Mouse (Mus musculus): ENCODE measurements around the gene Snd1.
A peak's percentile ranks its signal among the peaks of the same experiment; 100 is the strongest.

Snd1 gene

DNA sequence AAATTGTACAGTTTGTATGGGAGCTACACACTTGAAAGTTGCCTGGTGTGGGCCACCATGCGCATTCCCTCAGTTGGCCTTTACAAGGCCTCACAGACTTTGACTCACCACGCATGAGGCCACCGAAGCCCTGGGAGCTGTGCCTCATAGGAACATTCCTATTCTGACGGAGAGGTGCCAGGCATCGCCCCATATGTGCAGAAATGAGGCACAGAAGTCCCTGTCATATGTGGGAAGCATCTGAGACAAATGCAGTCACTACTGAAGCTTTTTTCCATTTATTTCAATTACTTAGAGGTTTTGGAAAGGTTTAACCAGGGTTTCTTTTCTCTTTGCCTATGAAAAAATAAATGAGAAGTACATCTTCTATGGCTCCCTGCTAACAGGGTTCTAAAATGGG lies 278.3 kb downstream of the Snd1 start:
- DNase-seq (ENCODE audit: low spot score in 2 of 2): no peak

DNA sequence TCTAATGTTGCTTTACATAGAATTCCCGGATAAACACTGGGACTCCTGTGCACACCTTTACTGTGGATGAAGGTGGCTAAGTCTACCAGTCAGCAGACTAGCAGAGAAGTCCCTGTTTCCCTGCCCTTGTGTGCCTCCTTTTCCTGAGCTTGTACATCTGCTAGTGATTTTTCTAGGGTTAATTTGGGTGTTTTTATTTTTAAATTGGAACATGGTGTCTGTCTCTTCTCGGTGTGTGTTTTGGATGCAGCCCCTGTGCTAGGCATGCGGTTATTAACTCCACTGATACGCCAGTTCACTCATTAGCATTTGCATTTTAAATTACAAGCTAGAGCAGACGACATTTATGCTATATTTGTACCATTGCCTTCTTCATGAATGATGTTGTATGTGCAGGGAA lies 278.7 kb downstream of the Snd1 start:
- no peak for DNase-seq (ENCODE audit: low spot score in 2 of 2)

DNA sequence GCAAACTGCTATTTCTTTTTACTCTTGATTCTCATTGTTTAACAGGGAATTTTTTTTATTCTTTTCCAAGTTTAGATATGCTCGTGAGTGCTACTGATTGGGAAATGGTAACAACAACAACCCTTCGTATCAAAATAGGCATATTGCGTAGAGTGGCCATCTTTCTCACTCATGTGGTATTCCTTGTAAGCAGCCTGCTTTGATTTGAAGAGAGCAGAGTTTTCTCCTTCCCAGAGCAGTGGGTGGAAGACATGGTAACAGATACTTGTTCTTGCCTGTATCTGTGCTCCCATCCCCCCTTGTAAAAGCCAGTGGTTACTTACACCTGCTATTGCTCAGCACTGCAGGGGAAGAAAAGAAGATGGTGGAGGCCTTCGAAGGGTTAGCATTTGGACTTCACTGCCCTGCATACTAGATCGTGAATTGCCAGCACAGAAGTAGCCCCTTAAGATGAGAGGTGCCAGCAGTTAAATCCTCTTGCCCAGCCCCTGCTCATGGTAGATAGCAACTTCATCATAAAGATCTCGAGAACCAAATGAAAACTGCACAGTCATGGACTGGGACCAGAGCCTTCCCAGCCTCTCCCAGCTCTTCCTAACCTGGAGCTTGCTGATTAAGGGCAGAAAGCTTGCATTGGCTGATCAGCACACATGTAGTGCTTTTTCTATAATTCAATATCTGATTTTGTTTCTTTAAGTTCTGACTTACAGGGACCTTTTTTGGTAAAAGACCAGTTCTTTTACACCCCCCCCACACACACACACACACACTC lies 279.4 kb downstream of the Snd1 start:
- no peak for DNase-seq (ENCODE audit: low spot score in 2 of 2)

DNA sequence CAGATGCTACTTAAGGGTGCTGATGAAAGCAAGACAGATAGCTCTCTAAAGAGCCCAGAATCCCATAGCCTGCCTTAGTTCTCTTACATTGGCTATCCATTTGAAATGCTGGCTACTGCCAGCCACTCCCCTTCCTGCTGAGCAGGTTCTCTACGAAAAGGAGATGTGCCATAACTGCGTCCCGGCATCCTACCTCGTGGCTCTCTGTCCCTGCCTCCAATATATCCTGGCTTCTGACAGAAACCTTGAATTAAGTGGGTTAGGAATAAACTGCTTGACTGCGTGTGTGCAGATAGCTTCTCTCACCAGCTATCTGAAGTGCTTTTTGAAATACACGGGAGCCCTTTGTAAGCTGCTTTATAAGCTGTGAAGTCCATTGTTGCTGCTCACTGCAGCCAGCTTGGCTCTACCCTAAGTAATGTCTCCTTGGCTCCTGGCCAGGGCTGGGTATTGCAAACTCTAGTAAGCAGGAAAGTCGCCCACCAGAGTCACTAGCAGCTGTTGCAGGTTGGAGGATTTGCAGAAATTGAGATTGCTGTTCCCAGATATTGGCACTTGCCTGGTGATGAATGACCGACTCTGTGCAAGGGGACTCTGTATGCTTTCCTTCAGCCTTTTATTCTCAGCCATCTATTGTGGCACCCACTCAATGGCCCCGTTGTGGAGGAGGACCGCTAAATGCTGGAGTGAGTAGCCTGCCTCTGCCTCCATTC lies 281.5 kb downstream of the Snd1 start:
- DNase-seq (ENCODE audit: low spot score in 2 of 2): no peak

DNA sequence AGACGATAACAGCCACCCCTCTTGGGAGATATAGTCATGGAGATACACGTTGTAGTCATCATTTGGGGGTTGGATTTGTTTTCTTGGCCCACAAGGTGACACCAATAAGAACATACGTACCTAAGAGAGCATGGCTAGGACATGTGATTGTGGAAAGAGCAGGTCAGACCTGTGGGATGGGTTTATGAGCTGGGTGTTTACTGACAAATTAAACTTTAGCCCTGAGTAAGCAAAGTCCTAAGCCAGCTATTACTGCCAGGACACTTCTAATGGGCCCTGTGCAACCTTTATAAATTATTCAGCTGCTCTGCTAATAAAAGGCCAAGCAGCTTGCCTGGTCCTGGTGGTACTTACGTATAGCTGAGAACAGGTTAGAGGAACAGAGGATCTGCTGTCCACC lies 283.4 kb downstream of the Snd1 start:
- peak in 1 of 2 experiments; percentile 46 for DNase-seq (ENCODE audit: low spot score in 2 of 2)

DNA sequence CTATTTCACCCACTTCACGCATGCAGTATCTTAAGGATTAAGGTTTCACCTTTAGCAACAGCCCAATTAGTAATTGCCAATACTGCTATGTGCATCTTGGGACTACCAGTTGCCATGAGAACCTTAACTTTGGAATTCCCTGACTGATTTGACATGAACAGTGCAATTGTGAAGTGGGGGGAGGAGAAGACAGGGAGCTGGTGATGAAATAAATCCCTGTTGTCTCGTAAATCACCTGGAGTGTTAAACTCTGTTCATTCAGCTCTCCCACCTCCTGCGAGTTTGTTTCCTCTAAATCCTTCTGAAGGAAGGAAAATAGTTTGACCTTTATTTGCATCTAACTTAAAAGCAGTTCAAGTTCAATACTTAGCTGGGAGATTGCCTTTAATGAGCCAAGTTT lies 286.8 kb downstream of the Snd1 start:
- DNase-seq (ENCODE audit: low spot score in 2 of 2): no peak

DNA sequence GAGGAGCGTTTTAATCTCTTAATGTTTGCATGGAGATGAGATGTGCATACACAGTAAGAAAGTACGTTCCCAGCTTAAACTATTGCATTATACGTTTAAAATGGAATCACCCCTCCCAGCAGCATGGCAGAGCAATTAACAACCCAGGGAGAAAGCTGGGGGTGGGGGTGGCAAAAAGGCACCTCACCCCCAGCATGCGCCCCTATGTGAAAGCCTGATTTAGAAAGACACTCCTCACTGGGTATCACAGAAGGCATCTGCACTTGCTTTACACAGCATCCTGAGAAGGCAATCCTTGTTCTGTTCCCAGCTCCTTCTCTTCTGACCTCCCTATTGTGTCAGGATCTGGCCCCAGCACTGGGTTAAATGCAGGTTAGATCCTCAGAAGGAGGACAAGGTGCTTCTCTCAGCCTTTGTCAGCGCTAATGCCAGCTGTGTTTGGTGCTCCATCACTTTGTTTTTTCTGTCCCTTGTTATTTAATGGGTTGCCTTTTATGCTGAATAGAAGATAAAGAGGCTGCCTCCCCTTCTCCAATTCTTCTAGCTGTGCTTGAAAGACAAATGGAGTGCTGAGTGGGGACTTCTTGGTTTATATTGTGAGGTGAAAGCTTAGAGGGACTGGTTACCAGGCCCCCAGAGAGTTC lies 287.3 kb downstream of the Snd1 start:
- no peak for DNase-seq (ENCODE audit: low spot score in 2 of 2)

DNA sequence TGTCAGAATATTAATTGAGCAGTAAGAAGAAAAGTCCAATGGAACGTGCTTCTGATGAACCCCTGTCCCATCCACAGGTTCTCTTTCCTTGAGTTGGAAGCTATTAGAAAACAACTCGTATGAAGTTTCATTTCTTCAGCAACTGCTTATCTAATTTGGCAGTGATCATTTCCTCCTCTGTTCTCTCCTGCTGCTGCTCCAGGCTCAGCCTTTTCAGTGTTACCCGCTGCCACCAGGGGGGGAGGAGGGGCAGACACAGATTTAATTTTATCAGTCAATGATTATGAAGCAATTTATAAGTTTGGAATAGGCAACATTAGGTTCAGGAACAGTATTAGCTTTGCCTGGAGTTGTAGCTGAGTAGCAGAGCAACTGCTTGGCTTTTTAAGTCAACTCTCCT lies 291.7 kb downstream of the Snd1 start:
- DNase-seq (ENCODE audit: low spot score in 2 of 2): no peak

DNA sequence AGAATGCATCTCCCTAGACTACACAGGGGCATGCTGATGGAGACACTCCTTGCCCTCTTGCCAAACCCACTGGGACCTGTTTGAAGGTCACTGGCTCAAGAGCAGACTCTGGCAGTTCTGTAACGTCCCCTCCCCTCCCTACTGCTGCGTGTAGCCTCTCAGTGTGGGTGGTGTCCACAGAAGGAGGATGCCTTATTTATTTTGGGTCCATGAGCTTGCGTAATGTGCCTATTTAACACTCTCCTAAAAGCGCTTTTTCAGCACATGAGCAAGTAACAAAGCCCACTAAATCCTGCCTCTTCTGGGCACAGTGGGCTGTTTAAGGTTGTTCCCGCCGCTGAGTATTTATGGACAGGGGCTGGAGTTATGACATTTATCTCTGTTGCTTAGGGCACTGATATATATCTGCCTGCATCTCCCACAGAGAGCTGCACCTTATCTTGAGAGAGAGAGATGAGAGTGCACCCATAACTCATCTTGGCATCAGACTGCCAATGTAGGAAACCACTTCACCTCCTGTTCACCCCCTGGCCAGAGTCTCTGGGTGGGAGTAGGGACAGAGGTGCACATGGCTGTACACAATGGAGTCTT lies 293.0 kb downstream of the Snd1 start:
- DNase-seq (ENCODE audit: low spot score in 2 of 2): no peak

DNA sequence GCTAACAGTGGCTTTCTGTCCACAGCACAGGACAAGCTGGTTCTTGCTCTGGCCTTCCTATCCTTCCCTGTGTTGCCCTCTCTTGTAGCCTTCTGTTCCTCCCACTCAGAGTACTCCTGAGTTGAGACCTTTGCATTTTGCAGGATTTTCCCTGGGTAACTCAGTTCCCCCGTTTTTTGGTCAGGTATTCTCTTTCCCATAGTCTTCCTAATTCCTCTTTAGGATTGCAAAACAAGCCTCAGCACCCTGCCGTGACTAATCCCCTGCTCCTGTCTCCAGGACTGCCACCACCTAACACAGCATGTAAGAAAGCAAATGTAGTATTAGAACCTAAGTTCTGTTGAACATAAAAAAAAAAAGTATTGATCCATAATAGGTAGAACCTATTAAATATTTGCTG lies 296.4 kb downstream of the Snd1 start:
- no peak for DNase-seq (ENCODE audit: low spot score in 2 of 2)

DNA sequence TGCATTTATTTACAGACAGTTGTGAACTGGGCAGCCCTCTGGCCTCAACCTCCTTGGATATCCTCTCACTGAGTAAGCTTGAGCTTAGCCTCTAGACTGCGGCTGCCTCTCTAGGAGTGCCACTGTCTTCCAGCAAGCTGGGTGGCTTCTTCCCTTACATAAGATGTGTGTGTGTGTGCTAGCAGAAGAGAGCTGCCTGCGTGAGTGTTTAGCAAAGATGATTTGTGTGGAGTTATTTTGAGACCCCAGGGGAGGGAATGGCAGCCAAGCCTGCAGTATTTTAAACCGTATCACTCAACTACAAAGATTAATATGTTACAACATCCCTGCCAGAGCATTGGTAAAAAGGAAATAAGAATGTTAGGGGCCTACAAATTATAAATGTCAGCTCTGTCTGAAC lies 306.8 kb downstream of the Snd1 start:
- no peak for DNase-seq (ENCODE audit: low spot score in 2 of 2)

DNA sequence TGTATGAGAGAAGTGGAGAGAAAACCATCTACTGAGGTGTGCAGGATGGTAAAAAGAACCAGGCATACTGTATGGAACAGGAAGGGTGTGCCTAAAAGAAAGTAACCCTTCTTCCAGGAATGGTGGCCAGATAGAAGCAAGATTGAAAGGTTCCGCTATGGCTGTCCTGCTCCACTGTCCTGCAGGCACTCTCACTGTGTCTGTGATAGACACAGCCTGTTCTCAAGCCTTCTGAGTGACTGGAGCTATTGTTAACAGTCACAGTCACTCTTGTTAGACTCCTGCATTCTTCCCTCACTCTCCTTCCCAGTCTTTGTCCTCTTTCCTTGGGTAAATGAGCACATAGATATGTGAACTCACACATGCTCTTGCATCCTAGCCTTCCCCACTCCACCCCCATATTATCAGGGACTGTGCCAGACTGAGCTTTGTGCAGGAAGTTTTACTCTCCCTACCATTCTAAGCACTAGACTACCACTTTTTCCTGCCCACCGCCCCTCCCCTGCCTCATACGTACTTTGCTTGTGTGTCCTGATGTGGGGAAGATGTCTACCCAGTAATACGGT lies 308.2 kb downstream of the Snd1 start:
- DNase-seq (ENCODE audit: low spot score in 2 of 2): no peak

DNA sequence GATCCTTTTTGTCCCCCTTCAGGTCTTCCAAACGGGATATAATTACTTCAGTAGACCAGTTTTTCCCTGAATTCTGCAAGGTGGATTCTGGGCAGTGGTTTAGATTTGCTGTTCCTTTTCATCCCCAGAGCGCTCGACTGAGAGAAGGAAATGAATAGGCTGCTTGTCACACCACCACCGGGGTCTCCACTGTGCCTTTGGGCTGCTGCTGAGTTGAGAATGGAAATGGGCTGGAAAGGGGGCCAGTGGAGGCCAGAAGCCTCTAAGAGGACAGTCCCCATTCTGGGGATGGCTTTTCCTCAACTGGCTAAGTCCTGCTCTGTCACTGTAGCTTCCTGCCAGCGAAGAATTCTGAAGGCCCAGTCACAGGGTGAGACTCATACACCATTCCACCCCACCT lies 309.0 kb downstream of the Snd1 start:
- no peak for DNase-seq (ENCODE audit: low spot score in 2 of 2)

DNA sequence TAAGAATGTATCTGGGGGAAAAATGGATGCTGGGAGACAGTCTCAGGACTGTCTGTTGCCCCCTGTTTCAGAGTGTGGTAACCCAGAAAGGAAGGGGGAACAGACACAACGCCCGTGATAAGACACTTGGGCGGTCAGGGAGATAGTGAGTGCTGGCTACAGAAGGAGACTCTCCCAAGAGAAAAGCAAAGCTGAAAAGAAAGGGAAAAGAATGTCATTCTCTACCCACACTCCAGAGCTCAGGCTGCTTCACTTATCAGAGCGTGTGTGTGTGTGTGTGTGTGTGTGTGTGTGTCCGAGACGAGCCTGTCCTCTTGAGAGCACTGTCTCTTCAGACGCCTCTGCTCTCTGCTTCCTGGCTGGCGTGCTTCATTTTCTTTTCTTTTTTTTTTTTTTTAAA lies 310.8 kb downstream of the Snd1 start:
- no peak for DNase-seq (ENCODE audit: low spot score in 2 of 2)

DNA sequence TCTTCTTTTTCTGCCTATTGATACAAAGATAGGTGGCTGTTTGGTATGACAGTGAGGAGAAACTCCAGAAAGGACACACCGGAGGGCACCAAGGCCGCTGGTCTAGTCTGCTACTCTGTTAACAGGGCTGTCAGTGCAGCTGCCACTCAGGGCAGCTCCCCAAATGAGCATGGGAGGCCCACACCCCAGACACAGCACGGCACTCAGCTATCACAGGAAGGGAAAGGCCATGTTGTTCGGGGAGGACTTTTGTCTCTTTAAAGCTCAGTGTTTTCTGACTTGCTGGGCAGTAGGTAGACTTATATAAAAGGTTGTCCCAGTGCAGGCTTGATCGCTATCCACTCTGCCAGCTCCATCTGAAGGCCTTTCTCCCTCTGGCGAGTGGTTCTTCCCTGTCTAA lies 312.2 kb downstream of the Snd1 start:
- peak; percentile 12 to 33 for DNase-seq (ENCODE audit: low spot score in 2 of 2)

DNA sequence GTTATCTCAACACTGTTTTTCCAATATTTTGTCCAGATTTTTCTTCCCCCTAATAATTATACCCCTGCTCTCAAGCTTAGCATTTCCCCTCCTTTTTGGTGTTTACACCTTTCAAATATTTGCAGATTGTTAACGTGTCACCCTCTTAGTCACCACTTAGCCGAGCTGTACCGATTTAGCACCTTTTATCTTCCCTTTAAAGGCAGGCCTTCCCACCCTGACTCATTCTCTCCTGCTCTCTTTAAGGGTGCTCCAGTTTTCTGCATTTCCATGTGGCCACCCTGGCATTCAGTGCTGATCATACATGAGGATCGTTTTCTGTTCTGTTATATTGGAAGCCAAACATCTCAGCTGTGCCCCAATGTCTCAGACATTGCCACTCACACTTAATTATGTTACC lies 314.7 kb downstream of the Snd1 start:
- no peak for DNase-seq (ENCODE audit: low spot score in 2 of 2)

DNA sequence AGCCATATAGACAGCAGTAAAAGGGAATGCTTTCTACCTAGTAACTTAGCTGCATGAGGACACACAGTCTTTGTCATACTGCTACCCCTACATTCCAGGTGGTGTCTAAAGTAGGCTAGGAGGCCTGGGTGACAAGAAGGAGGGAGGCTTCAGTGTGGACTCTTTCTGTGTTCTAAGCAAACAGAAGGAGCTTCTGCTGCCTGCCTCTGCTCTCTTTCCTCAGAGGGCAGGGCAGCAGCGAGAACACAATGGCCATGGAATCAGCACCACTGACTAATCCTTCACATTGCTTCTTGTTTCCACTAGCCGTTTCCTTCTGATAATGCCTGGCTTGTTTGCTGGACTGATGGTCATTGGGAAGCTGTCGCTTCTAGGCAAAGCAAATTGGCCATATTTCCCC lies 316.2 kb downstream of the Snd1 start:
- no peak for DNase-seq (ENCODE audit: low spot score in 2 of 2)

DNA sequence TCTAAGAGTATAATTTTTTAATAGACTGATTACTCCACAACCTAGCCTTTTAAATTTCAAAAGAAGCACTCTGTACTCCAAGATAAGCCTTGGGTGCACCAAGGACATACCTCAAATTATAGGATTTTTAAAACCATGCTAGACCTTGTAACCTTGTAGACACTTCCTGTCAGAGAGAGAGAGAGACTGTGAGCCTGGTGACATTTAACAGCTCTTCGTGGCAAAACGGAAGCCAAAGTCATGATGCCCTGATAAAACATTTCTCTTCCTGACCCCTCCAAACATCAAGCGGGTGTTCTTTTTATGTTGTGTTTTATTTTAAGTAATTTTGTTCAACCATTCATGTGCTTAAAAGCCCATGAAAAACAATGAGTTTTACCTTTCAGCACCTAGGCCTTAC lies 316.9 kb downstream of the Snd1 start:
- DNase-seq (ENCODE audit: low spot score in 2 of 2): no peak

DNA sequence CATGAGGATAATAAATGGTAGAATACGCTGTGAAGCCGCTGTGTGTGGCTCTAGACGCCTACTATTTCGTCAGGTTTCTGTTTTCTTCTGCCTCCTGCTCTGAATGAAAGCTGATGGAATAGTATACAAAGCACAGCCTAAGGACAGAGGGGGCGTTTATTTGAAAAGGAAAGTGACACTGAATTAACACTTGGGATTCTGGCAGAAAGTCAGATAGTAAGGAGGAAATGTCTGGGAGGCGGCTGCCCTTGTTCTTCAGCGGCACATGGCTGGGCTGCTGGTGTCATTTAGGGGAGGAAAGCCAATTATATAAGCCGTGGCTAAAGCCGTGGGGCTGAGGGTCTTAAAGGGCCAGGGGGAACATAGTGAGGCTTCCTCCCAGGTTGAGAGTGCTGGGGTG lies 320.4 kb downstream of the Snd1 start:
- DNase-seq (ENCODE audit: low spot score in 2 of 2): no peak

DNA sequence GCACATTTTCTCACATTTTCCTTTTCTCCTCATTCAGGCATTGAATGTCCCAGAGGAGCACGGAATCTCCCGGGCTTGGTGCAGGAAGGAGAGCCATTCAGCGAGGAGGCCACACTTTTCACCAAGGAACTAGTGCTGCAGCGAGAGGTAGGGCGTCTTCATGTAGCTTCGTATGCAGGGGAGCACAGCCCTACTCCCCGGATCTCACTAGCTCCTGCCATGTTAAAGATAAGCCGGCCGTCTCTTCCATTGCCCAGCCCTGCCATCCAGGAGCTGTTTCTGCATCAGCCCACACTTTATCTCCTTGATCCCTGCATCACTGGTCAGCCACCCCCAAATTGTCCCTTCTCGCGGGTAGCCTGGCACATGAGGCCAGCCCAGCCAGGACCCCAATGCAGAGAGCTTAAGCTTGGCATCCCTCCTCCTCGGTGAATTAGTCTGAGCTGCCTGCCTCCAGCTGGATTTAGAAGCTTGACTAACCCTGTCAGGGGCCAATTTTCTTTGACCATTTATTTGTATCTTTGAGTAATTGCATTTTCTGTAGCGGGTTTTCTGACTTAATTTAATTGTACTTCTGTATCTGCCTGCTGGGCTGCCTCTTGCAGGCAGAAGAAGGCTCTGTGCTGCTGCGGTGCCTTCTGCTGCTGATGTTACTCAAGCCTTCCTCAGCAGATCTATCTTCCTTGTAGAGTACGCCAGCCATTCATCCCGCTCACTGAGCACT lies 321.0 kb downstream of the Snd1 start:
- no peak for DNase-seq (ENCODE audit: low spot score in 2 of 2)

DNA sequence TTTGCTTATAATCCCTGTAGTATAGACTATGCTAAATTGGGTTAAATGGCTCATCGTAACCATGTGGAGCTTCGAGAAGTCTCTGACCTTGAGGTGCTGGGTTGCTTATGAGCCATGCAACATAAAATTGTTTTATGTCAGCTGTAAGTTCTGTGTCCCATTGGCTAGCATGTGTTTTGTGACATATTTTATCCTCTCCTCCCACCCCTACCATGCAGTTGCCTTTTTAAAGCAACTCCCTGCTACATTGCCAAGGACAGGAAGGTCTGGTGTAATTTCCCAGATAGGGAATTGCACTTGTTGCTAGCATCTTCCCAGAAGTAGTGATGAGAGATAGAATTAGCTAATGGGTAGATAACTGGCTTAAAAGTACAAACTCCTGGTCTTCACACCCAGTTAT lies 324.9 kb downstream of the Snd1 start:
- no peak for DNase-seq (ENCODE audit: low spot score in 2 of 2)

DNA sequence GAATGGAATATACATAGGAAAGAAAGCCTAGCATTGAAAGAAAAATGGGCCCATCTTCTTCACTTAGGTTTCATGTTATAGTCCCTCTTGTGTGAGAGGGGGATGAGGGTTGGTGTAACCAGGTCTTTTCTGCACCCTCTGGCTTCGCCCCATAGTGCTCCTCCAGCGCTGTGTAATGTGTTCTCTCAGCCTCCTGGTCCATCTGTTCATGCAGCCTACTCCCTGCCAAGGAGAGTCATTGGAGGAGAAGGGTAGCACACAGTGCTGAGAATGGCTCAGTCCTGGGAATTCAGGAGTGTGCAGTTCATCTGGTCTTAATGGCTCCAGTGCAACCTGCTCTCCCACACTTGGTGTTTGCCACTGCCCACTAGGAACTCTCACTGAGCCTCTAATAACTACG lies 326.0 kb downstream of the Snd1 start:
- no peak for DNase-seq (ENCODE audit: low spot score in 2 of 2)
